Mouse (Mus musculus): Measurements from ENCODE around the gene Bcar1. TPM values are rescaled to one million over a fixed set of nuclear protein-coding genes. Genes with fewer than 3 reads are reported as not detected.
A peak's percentile ranks its signal among the peaks of the same experiment; 100 is the strongest.

The Bcar1 gene
- polyA plus RNA-seq, 1 experiment, result 54.5 TPM

DNA sequence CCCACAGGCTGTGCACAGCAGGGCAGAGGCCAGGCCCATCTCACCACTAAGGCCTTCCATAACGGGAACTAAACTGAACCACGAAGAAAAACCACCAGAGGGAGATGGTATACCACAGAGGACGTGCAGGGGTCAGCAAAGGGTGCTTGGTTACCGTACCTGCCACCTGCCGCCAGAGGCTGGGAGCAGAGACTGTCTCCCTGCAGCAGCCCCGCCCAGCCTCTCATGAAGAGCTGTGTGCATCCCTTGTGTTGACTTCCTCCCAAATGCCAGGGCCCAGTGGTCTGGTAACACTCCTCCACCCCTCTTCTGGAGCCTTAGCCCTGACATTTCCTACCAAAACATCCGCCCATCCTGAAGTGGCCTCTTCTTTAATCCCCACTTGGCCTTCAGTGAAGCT lies 4.0 kb downstream of the Bcar1 start:
- no peak for DNase-seq (ENCODE audit: low read depth)

GRCm38 (mm10) chr8:111738867-111739266 lies 4.7 kb downstream of the Bcar1 start:
- no peak for DNase-seq (ENCODE audit: low read depth)

DNA sequence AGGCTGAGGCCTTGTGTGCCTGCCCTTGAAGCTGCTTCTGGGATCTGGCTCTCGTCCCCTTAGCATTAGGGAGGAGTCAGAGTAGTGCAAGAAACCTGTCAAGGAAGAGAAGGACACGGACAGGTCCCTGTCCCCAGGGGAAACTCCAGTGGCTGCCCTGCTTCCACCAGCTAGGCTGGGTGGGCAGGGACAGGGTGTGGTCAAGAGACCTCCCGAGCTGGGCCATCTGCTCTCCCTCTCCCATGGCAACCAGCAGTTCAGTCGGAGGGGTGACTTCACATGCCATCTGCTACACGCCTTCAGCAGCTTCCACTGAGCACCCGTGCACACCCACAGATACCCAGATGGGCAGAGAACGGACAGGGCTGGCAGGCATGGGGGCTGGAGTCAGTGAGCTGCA lies 7.3 kb downstream of the Bcar1 start:
- no peak for DNase-seq (ENCODE audit: low read depth)

- DNase-seq (ENCODE audit: low read depth), result no peak
These were observed 7.8 kb downstream of the Bcar1 start for GRCm38 (mm10) chr8:111735791-111736190.

GRCm38 (mm10) chr8:111735335-111735761 lies 8.3 kb downstream of the Bcar1 start:
- DNase-seq (ENCODE audit: low read depth), result no peak

GRCm38 (mm10) chr8:111734244-111734960 lies 9.2 kb downstream of the Bcar1 start:
- no peak for DNase-seq (ENCODE audit: low read depth)

- DNase-seq (ENCODE audit: low read depth), result no peak
These were observed 9.9 kb downstream of the Bcar1 start for GRCm38 (mm10) chr8:111733581-111734243.

DNA sequence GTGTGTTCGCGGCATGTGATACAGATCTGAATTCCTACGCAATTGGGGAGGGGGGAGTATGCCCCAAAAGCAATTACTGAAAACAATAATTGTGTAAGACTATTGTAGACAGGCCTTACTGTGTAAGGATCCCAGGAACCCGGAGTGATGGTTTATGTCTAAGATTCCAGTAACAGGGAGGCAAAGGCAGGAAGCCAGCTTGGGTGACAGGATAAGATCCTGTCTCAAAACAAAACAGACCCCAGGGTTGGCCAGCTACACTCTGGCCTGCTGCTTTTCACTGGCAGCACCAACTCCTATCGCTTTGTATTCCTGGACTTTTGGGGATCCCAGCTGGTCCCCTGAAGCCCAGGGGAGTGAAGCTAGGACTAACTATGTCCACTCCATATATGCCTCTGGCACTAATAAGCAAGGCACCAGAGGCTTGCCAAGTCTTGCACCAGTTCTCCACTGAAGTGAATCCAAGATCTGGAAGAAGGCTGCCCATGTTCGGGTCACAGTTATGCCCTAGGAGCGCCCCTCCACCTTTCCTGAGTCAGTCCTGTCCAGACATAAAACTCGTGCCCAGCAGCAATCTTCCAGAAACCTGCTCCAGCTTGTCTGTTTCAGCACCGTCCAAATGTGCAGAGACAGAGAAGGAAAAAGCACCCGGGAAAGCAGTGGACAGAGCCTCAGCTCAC lies 11.1 kb downstream of the Bcar1 start:
- DNase-seq (ENCODE audit: low read depth), result peak; percentile 63

DNA sequence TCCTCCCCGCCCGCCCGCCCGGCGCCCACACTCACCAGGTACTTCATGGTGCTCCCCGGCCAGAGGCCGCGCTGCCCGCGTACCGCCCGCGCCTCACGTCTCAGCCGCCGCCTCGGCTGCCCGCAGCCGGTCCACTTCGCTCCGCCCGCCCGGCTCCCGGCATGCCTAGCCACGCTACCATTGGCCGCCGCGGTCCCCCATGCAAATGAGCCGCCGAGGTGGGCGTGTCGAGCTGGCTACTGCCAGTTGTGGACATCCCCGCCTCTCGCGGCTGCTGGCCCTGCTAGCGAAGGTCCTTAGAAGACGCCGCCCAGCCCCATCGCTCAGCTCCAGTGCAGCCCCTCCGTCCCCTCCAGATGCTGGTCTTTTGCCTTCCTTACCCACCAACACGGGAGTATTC lies 11.6 kb downstream of the Bcar1 start:
- no peak for DNase-seq (ENCODE audit: low read depth)

DNA sequence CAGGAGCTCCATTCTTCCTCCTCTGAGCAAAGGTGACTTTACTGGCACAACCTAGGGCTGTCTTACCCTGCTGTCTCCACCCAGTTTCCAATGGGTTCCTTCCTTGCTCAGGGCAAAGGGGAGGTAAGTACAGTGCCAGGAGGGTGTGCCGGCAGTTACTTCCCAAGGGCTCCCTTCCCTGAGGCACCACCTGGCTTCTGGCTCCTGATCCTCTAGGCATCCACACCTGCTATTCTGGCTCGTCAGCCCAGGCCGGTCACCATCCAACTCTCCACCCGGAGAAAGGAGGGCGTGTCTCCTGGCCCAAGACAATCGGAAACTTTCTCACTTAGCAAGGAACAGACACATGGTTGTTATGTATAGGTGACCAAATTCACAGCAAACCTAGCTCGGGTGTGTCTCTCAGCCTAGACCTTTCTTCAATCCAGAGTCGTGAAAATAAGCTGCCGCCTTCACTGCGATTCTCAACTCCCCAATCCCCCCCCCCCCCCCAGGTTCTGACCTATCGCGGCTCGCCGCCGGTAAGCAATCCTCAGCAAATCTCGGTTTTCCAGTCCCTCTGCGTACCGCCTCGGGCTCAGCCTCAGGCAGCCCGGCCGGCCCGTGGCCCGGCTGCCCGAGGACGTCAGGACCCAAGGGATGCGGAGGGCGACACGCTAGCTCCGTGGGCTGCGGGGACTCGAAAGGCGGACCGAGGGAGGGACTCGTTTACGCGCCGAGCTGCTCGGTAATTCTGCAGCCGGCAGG lies 12.2 kb downstream of the Bcar1 start:
- no peak for DNase-seq (ENCODE audit: low read depth)

- DNase-seq (ENCODE audit: low read depth), result peak; percentile 77
These were observed 14.1 kb downstream of the Bcar1 start for GRCm38 (mm10) chr8:111729233-111730170.

DNA sequence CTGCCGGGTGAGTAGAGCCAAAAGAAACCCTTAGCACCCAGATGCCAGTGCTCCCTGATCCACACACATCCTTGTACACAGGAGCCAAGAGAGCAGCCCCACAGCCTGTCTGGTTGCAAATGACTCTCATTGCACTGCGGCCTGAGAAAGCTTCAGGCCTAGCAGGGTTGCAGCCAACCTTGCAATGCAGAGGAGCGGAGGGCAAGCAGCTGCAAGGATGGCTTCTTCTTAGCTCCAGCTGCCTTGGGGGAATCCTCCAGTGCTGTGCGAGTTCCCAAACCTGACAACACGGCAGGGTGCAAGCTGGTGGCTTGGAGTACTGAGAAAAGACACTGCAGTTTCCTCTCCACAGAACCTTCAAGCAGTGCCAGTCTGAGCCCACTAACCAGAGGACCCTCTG lies 15.1 kb downstream of the Bcar1 start:
- DNase-seq (ENCODE audit: low read depth), result no peak

DNA sequence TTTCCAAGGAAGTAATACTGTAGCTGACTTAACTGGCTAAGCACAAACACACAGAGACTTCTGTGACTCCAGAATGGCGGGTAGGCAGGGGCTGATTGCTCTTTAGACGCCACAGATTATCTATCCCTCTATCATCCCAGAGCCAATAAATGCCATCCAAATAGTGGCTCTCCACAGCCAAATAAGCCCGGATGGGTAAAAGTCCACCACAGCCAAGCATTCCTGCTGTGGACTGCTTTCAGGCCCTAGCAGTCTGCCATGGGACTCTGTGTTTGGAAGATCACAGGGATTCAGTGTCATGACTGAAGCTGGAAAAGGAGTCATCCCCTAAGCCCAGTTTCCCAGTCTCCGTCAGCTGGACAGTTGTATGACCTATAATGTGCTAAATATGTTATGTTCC lies 16.1 kb downstream of the Bcar1 start:
- DNase-seq (ENCODE audit: low read depth), result no peak

GRCm38 (mm10) chr8:111726102-111726900 lies 17.3 kb downstream of the Bcar1 start:
- DNase-seq (ENCODE audit: low read depth), result peak; percentile 69

DNA sequence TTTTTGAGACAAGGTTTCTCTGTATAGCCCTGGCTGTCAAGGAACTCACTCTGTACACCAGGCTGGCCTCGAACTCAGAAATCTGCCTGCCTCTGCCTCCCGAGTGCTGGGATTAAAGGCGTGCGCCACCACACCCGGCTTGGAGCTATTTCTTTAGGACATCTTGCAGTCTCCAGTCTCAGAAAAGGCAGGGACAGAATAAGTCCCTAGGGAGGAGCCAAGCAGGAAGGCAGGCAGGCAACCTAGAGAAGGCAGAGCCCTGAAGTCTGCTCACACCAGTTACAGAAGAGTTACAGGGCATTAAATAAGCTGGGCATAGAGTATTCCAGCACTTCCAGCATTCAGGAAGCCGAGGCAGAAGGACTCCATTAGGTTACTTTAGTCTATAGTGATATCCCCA lies 18.3 kb downstream of the Bcar1 start:
- no peak for DNase-seq (ENCODE audit: low read depth)

DNA sequence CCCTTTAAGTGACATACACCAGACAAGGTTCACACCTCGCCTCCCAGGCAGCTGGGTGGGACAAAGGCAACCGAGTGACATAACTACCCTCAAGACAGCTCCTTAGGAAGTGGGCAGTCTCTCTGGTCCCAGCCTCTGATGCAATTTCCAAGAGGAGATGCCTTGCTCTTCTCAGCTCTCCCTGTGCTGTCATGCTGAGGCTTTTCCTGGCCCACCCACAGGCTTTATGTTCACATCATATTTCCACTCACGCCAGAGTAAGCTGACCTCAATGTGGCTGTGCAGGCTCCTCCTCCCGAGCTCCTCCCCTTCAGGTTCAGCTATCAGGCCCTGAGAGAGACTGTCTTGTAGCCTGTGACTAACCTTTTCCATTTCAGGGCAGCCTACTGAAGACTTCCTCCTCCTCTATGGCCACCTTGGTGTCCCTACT lies 23.5 kb downstream of the Bcar1 start:
- DNase-seq (ENCODE audit: low read depth), result no peak

DNA sequence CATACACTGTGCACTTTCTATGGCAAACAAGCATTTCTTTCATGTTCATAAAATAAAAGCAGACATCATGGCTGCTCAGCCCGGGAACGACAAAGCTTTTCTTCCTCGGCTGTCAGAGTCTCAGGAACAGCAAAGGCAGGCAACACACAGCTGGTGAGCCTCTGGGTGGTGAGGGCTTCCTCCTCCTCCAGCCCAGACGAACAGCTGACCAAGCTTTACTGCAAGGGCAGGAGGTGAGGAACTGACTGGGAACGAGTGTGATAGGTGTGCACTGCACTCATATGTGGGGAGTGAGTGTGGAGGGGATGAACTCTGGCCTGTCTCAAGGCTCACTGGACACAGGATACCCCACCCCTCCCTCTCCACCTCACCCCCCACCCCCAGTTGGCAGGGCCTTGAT lies 24.7 kb downstream of the Bcar1 start:
- DNase-seq (ENCODE audit: low read depth), result no peak

- no peak for DNase-seq (ENCODE audit: low read depth)
These were observed 25.7 kb downstream of the Bcar1 start for GRCm38 (mm10) chr8:111717866-111718265.

DNA sequence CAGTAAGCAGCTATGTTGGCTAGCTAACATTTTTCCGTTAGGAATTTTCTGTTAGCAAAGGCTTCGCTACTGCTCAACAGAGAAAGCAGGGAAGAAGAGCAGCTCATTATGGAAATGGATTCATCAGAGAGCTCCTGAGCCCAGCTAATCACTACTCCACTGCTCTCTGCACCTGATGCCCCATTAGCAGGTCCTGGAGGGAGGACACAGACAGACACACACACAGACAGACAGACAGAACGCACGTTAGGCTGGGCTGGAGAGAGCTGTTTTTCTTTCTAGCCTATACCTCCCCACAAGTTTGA lies 26.2 kb downstream of the Bcar1 start:
- no peak for DNase-seq (ENCODE audit: low read depth)
